Mouse (Mus musculus) Patski (cell line): ENCODE measurements around the gene Hddc2. TPM values are rescaled to one million over a fixed set of nuclear protein-coding genes. Genes with fewer than 3 reads are reported as not detected.
"Not testable (repeated sequence)": the region's sequence is repeated elsewhere in the genome, so short reads cannot be mapped to it uniquely, and the experiment has no call there.

Experiments used
- ATAC-seq: fragments of 100-300 bp; one replicate; pipeline ENCODE4 v1.8.0; 2021
- CTCF ChIA-PET: fragments of 350-600 bp; sonication (Branson Sonifier 250); formaldehyde crosslinking; loops from one replicate; lab custom pipeline; 2022; ENCODE audit warnings: inconsistent platforms; lab: Charles Lee
- POLR2A ChIA-PET: fragments of 350-600 bp; sonication (Branson Sonifier 250); formaldehyde crosslinking; loops from one replicate; lab custom pipeline; 2022; ENCODE audit warnings: antibody characterized with exemption, inconsistent platforms; lab: Charles Lee
- DNase-seq: peaks from one replicate; pipeline ENCODE4 v3.0.0-alpha.2; 2011; ENCODE audit warnings: low read depth, low spot score
- H3K27me3 ChIP-seq: fragments of 371-371 bp; one replicate; pipeline ENCODE4 v1.5.1; 2021
- CTCF ChIP-seq: fragments of 100-300 bp; IDR thresholded peaks from one replicate; pipeline ENCODE4 v1.5.1; 2021
- in situ Hi-C: fragments of 300-500 bp; cut with MboI; formaldehyde crosslinking; loops from 3 replicates; pipeline ENCODE4 v1.11.1; 2018; ENCODE audit warnings: low pct_unique_long_range_greater_than_20kb, mixed read lengths
- polyA plus RNA-seq: library from polyadenylated mRNA; unstranded; gene quantifications from one replicate; pipeline ENCODE4 v1.2.3, GENCODE M21; 2021

Hddc2 gene
- polyA plus RNA-seq, 1 experiment from 2014 or later: 30.9 TPM

DNA sequence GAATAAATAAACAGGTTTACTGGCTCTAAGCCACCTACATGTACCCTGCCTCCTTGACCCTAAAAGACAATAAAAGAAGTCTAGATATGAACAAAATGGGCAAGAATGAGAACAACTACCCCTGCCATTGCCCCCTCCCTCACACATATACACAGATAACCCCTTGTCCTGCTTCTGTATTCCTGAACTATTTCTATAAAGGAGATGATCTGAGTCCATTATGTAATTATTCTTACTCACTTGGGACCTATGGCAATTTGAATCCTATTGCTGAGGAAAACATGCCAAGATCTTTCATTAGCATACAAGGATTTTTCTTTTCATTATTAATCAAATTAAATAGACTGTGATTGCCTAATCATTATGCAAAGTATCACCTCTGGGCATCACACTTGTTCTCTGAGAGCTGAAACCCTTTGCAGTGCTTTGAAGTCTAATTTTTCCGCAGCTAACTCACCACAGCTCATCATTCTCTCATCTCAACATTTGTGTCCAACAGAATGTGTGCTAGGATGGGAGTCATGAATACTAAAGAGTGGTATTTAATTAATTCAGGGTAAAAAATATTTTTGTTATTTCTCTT lies 39.8 kb downstream of the Hddc2 start:
- in situ Hi-C loops: no loop called here
- TF ChIP-seq CTCF: no peak
- DNase-seq (no peak), ATAC-seq (no peak)
- ChIA-PET CTCF (no interaction called here), POLR2A (no interaction called here)
- H3K27me3 ChIP-seq: no peaks in the 10 kb centered on the region

DNA sequence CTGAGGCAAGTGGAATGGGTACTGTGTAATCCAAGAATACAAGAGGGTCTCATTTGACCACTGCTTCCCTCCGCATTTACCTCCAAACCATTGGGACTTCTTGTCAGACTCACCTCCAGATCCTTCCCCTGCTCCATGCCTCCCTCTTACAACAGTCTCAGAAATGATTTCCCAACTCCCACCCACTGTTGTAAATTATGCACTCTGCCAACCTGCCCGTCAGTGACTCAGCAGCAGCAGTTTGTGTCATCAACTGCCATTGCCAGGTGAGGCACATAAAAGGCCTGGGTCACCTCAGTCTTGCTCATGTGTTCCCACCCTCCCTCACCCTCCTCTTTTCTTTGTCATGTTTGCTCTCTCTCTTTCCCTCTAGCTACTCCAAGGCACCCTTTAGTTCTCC lies 41.0 kb downstream of the Hddc2 start:
- ChIA-PET CTCF (no interaction called here), POLR2A (no interaction called here)
- in situ Hi-C loops: no loop called here
- DNase-seq: no peak
- TF ChIP-seq CTCF: no peak
- no peaks in the 10 kb centered on the region for H3K27me3 ChIP-seq
- no peak for ATAC-seq

DNA sequence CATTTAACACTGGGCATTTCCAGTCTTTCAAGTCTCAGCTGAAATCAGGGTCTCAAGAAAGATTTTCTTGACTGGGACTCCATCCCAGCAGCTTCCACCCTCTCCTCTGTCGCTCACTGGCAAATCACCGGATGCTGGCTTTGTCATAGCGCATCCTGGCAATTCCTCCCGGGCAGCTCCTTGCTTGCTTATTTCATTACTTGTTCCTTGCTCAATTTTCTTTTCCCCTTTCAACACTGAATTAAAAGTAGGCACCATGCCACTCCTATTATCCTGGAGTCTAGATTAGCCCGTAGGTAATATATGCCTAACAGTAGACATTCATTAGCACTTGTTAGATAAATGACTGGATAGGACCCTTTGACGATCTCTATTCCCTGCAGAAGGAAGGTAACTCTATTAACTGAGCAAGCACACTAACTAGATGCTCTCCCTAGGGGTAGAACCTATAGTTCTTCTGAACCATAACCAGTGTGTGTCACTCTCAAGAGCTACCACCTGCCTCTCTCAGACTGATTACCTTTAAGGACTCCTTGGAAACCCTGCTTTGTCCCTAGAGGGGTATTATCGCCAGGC lies 41.8 kb downstream of the Hddc2 start:
- no peak for DNase-seq
- in situ Hi-C loops: no loop called here
- CTCF ChIA-PET: no interaction called here
- no peak for TF ChIP-seq CTCF
- POLR2A ChIA-PET: no interaction called here
- no peaks in the 10 kb centered on the region for H3K27me3 ChIP-seq
- ATAC-seq: no peak

DNA sequence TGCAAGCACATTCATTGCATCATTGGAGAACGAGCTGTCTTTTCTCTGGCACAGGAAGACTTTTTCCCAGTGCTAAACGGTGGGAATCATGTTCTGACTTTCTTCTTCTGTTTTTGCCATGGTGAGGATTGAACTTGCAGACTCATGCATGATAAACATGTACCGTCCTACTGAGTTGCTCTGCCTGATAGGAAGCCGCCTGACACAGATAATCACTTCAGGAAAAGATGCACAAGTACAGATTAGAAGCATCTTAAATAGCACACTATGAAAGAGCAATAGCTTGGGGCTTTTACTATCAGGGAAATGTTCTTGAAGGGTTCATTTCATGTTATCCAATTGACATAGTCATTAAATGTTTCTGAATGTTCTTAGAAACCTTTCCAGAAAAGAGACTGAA lies 46.6 kb downstream of the Hddc2 start:
- ATAC-seq (no peak), DNase-seq (no peak)
- POLR2A ChIA-PET: no interaction called here
- no peak for TF ChIP-seq CTCF
- CTCF ChIA-PET: no interaction called here
- in situ Hi-C loops: no loop called here
- no peaks in the 10 kb centered on the region for H3K27me3 ChIP-seq

DNA sequence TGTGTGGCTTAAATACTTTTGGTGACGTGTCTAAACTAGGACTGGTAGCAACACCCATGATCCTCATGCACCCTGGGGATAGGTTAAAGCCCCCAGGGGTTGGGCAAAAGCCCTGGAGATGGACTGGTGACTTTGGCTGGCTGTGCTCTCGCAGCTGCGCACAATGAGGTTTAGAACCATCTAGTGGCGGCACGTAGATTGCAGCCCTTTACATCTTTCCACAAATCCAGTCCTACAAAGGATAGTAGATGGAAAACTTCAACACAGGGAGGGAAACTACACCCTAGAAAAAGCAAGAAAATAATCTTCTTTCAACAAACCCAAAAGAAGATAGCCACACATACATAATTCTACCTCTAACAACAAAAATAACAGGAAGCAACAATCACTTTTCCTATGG lies 57.0 kb downstream of the Hddc2 start:
- TF ChIP-seq CTCF: peak; percentile 41
- in situ Hi-C loops, ATAC-seq, DNase-seq, H3K27me3 ChIP-seq, CTCF ChIA-PET, POLR2A ChIA-PET: not testable (repeated sequence)

Other genes starting within 250 kb of the Hddc2 start
- gene Tpd52l1, start 132.6 kb downstream of the Hddc2 start, polyA plus RNA-seq: 2.7 TPM